Mouse (Mus musculus): ENCODE measurements around the gene Cntn4.
"Not testable (repeated sequence)": the region's sequence is repeated elsewhere in the genome, so short reads cannot be mapped to it uniquely, and the experiment has no call there.

The Cntn4 gene

GRCm38 (mm10) chr6:106335066-106335465, 657.6 kb downstream of the Cntn4 start:
- DNase-seq: no peak

GRCm38 (mm10) chr6:106336805-106337204, 659.3 kb downstream of the Cntn4 start:
- DNase-seq: no peak

- DNase-seq: no peak
Measured at GRCm38 (mm10) chr6:106337829-106338228, 660.4 kb downstream of the Cntn4 start.

GRCm38 (mm10) chr6:106341114-106341513, 663.7 kb downstream of the Cntn4 start:
- DNase-seq: no peak

DNA sequence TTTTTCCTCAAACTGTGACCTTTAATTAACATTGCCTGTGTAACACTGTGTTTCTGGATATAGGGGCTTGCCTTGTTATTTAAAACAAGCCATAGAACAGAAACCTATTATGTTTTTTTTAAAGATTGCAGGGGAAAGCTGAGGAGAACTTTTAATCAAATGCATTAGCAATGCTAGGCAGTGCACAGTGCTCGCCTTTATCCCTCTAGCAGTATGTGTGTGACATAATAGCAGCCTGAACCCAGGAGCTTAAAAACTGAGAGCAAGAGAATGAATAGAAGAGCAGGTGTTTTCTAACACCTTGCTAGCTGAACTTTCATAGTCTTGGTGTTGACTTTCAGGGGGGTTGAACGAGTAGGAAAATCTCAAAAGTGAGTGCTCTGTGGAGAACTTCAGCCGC, 672.6 kb downstream of the Cntn4 start:
- no peak for DNase-seq

- DNase-seq: no peak
Measured at GRCm38 (mm10) chr6:106351389-106351788, 673.9 kb downstream of the Cntn4 start.

- DNase-seq: not testable (repeated sequence)
Measured at GRCm38 (mm10) chr6:106358801-106359200, 681.3 kb downstream of the Cntn4 start.

DNA sequence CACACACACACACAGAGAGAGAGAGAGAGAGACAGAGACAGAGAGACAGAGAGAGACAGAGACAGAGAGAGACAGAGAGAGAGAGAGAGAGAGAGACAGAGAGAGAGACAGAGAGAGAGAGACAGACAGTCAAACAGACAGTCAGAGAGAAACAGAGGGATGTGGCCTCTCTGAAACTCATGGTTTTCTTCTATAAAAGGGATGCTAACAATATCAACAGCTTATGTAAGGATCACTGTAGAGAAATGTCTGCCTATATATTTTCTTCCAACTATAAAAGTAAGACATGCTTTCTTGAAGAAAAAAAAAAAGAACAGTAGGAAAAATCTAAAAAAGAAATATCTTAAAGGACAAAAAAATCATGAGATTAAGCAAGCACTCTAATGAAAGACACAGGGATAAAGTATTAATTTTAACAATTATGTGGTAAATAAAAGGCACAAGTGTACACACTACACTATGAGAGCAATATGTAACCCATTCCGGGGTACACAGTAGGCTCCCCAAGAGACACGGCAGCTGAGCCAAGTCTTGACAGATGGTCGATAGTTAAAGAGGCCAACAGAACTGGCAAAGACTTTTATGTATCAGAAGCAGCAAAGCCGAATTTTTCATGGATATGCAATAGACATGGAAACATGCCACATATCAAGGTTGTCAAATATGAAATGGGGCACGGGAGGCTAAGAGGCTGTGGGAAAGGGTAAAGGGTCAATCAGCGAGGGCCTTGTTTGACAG, 704.0 kb downstream of the Cntn4 start:
- no peak for DNase-seq

DNA sequence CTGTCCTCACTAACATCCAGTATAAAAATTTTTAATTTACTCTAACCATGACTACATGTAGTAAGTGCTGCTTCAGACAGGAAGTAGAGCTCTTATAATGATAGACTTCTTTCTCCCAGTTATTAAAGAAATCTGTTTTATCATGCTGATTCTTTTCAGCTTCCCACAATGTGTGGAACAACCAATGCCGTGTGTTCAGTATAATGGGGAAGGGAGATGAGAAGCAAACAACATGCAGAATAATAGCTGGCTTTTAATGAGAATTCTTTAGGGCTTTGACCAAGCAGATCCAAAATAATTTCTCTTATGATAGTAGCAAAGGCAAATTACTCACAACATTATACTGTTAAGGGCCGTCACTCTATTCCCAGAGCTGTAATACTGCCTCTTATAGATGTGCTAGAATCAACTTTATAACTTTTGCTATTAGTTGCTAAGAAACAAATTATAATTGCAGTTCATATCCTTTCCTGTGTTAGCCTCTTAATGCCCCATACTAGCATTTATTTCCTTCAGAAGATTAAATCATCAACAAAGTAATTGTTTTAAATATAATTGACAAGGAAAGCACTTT, 710.5 kb downstream of the Cntn4 start:
- no peak for DNase-seq

DNA sequence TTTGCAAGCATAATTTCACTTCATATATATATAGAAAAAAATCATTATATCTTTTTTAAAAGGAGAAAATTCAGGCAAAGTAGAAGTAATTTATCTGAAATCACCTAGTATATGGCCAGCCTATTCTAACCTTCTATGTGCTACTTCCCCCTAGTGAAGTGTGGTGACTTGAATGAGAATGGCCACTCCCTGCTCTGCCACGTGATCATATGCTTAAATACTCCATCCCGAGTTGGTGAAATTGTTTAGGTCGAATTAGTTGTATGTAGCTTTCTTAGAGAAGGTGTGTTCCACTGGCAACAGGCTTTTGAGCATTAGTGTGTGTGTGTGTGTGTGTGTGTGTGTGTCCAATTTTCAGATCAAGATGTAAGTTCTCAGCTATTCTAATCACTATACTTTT, 730.6 kb downstream of the Cntn4 start:
- DNase-seq: no peak

GRCm38 (mm10) chr6:106408634-106409033, 731.2 kb downstream of the Cntn4 start:
- DNase-seq: no peak

- DNase-seq: no peak
Measured at GRCm38 (mm10) chr6:106422947-106423346, 745.5 kb downstream of the Cntn4 start.

- no peak for DNase-seq
Measured at GRCm38 (mm10) chr6:106423471-106423870, 746.0 kb downstream of the Cntn4 start.

- DNase-seq: no peak
Measured at GRCm38 (mm10) chr6:106426615-106427014, 749.2 kb downstream of the Cntn4 start.

- no peak for DNase-seq
Measured at GRCm38 (mm10) chr6:106431466-106431865, 754.0 kb downstream of the Cntn4 start.

DNA sequence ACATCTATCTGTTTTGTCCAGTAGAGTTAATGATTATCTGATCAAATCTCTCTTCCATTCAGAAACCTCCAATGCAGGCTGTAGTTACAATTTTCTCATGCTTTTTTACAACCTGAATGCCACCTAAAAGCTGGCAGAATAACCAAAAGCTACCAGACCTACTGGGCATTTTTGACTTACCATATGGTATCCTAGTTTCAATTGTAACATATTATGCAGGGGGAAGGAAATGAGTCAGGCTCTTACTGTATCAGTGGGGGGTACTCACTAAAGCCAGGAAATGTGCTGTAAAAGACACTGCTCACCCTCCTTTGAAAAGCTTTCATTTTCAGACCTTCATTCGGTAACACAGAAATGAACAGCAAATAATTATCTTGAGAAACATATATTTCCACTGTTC, 763.3 kb downstream of the Cntn4 start:
- DNase-seq: no peak

- no peak for DNase-seq
Measured at GRCm38 (mm10) chr6:106441246-106441645, 763.8 kb downstream of the Cntn4 start.

DNA sequence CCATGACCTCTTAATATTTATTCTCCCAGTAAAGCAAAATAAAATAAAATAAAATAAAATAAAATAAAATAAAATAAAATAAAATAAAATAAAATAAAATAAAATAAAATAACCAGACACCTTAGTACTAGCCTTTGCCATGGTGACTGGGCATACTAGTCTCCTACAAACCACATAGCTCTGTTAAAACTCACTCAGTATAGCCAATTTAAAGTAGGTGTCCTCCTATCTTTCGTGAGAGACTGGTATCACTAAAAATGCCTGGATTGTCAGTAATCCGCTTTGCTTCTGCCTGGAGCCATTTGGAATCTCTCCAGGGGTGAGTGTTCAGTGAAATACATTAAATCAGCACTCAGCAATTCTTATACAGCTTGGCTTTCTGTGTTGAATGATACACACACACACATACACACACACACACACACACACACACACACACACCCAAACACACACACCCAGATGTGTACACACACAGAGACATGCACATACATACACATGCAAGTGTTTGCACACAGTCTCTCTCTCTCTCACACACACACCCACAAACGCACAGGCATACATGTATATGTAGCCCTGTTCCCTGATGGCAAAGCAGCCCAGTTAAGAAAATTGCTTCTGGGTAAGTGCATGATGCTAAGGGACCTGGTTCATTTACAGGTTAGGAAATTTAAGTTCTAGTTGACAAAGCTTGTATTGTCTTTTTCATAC, 776.8 kb downstream of the Cntn4 start:
- no peak for DNase-seq

- no peak for DNase-seq
Measured at GRCm38 (mm10) chr6:106455616-106456015, 778.2 kb downstream of the Cntn4 start.

- DNase-seq: no peak
Measured at GRCm38 (mm10) chr6:106458166-106458565, 780.7 kb downstream of the Cntn4 start.

- no peak for DNase-seq
Measured at GRCm38 (mm10) chr6:106462403-106462802, 784.9 kb downstream of the Cntn4 start.

GRCm38 (mm10) chr6:106463857-106464256, 786.4 kb downstream of the Cntn4 start:
- DNase-seq: no peak

GRCm38 (mm10) chr6:106465766-106466165, 788.3 kb downstream of the Cntn4 start:
- DNase-seq: no peak

Measured in kidney, adult 9 months (tissue).